ENCODE assay signal across 19 mouse cellular contexts in genomic region chr10:18457808-18458475, GRCm38 (mm10).
DNase-seq lines count a peak whose midpoint lies in the region; ATAC-seq lines count a peak whose summit lies in the region.
"Had no signal": no experiment of that assay in that cellular context is flagged by ENCODE, and none has a peak within 500 bp of the region (broad histone marks: within the 10 kb centered on the region; RNA-seq: fewer than 3 reads in every experiment).

No protein-coding gene starts in this region.

- H3K36me3 ChIP-seq in forebrain, embryonic 10.5 days (replicated peaks) = no peaks in the 10 kb centered on the region; the same call in 1 of the 2 replicates
- no peaks in the 10 kb centered on the region for H3K36me3 ChIP-seq in forebrain, embryonic 14.5 days (ENCODE audit: control insufficient read depth, insufficient read depth, low read length)
- H3K36me3 ChIP-seq in hindbrain, embryonic 14.5 days (replicated peaks; ENCODE audit: control insufficient read depth, insufficient read depth) = no peaks in the 10 kb centered on the region
- no peaks in the 10 kb centered on the region for H3K36me3 ChIP-seq in midbrain, embryonic 14.5 days (ENCODE audit: control insufficient read depth, insufficient read depth, low read length)
- H3K36me3 ChIP-seq: embryonic facial prominence, embryonic 13.5 days; limb, embryonic 12.5 days; liver, embryonic 15.5 days had no signal

- H3K4me2 ChIP-seq in forebrain, embryonic 14.5 days (ENCODE audit: low read length) = peak overlapping the region; percentile 16; the same call in 1 of the 2 replicates
- H3K4me2 ChIP-seq in hindbrain, embryonic 14.5 days (replicated peaks) = no peak overlapping the region
- peak overlapping the region; percentile 12; the same call in 1 of the 2 replicates for H3K4me2 ChIP-seq in midbrain, embryonic 14.5 days (ENCODE audit: low read length)
- H3K4me2 ChIP-seq: embryonic facial prominence, embryonic 13.5 days; limb, embryonic 12.5 days; liver, embryonic 15.5 days had no signal

- H3K27me3 ChIP-seq in forebrain, embryonic 10.5 days (ENCODE audit: poor library complexity, severe bottlenecking) = no peaks in the 10 kb centered on the region
- no peaks in the 10 kb centered on the region for H3K27me3 ChIP-seq in forebrain, embryonic 14.5 days (replicated peaks; ENCODE audit: control insufficient read depth, insufficient read depth, low read length)
- H3K27me3 ChIP-seq in hindbrain, embryonic 14.5 days (ENCODE audit: control insufficient read depth, insufficient read depth, low read length) = no peaks in the 10 kb centered on the region
- no peaks in the 10 kb centered on the region for H3K27me3 ChIP-seq in midbrain, embryonic 14.5 days (ENCODE audit: control insufficient read depth, insufficient read depth, low read length)
- H3K27me3 ChIP-seq: embryonic facial prominence, embryonic 13.5 days; limb, embryonic 12.5 days; liver, embryonic 15.5 days; megakaryocyte, embryonic 14.5 days had no signal

- ATAC-seq in forebrain, embryonic 14.5 days = peak; percentile 76
- peak; percentile 25; the same call in 1 of the 2 replicates for ATAC-seq in hindbrain, embryonic 14.5 days (ENCODE audit: low FRiP score)
- peak; percentile 56; the same call in 1 of the 2 replicates for ATAC-seq in midbrain, embryonic 14.5 days (ENCODE audit: low FRiP score, low TSS enrichment)
- ATAC-seq in CD4-positive, CD25-positive, alpha-beta regulatory T cell, adult 4 months = no peak
- ATAC-seq: lung, postnatal 0 days had no signal

- peak; percentile 37 for DNase-seq in forebrain, embryonic 10.5 days (ENCODE audit: extremely low spot score, low spot score)
- peak; percentile 75 for DNase-seq in forebrain, embryonic 14.5 days (ENCODE audit: low spot score)
- no peak for DNase-seq in hindbrain, embryonic 14.5 days (ENCODE audit: low spot score)
- peak; percentile 56 for DNase-seq in midbrain, embryonic 14.5 days
- no peak for DNase-seq in urinary bladder, postnatal 36 days (ENCODE audit: low spot score in 2 of 2)
- no peak for DNase-seq in lung, postnatal 4 days
- DNase-seq in layer of hippocampus, adult 9-11 months = no peak
- DNase-seq: cerebellum, adult 9-11 months; gastrocnemius, postnatal 25 days; kidney, adult 9 months; right cerebral cortex, postnatal 25 days; thymus, postnatal 14 days had no signal

- H3K9me3 ChIP-seq in forebrain, embryonic 10.5 days = no peaks in the 10 kb centered on the region
- H3K9me3 ChIP-seq in forebrain, embryonic 14.5 days (replicated peaks; ENCODE audit: control insufficient read depth, low read length) = no peaks in the 10 kb centered on the region
- no peaks in the 10 kb centered on the region for H3K9me3 ChIP-seq in hindbrain, embryonic 14.5 days (ENCODE audit: control insufficient read depth, low read length)
- no peaks in the 10 kb centered on the region for H3K9me3 ChIP-seq in midbrain, embryonic 14.5 days (ENCODE audit: control insufficient read depth, low read length)
- H3K9me3 ChIP-seq: embryonic facial prominence, embryonic 13.5 days; limb, embryonic 12.5 days; liver, embryonic 15.5 days; megakaryocyte, embryonic 14.5 days had no signal

- H3K4me3 ChIP-seq in forebrain, embryonic 10.5 days = peak overlapping the region; percentile 17; the same call in 1 of the 2 replicates
- H3K4me3 ChIP-seq in forebrain, embryonic 14.5 days (ENCODE audit: low read depth, low read length) = no peak overlapping the region
- H3K4me3 ChIP-seq in hindbrain, embryonic 14.5 days (replicated peaks; ENCODE audit: low read length) = no peak overlapping the region
- H3K4me3 ChIP-seq in midbrain, embryonic 14.5 days (replicated peaks; ENCODE audit: low read depth, low read length) = no peak overlapping the region
- H3K4me3 ChIP-seq: embryonic facial prominence, embryonic 13.5 days; limb, embryonic 12.5 days; liver, embryonic 15.5 days; megakaryocyte, embryonic 14.5 days had no signal

- no peak overlapping the region for H3K9ac ChIP-seq in forebrain, embryonic 14.5 days (ENCODE audit: low read length)
- H3K9ac ChIP-seq in hindbrain, embryonic 14.5 days = no peak overlapping the region
- H3K9ac ChIP-seq in midbrain, embryonic 14.5 days (replicated peaks; ENCODE audit: low read length) = no peak overlapping the region
- H3K9ac ChIP-seq: embryonic facial prominence, embryonic 13.5 days; limb, embryonic 12.5 days; liver, embryonic 15.5 days had no signal

- H3K27ac ChIP-seq in forebrain, embryonic 10.5 days = peak overlapping the region; percentile 66
- peak overlapping the region; percentile 53; the same call in 1 of the 2 replicates for H3K27ac ChIP-seq in forebrain, embryonic 14.5 days (ENCODE audit: low read depth, low read length)
- peak overlapping the region; percentile 10; the same call in 1 of the 2 replicates for H3K27ac ChIP-seq in hindbrain, embryonic 14.5 days
- no peak overlapping the region for H3K27ac ChIP-seq in midbrain, embryonic 14.5 days (replicated peaks; ENCODE audit: low read depth, low read length)
- H3K27ac ChIP-seq: embryonic facial prominence, embryonic 13.5 days; limb, embryonic 12.5 days; liver, embryonic 15.5 days; stomach, postnatal 0 days had no signal

- 49% methylated on average over 8 of the region's 8 CpGs for WGBS in forebrain, embryonic 10.5 days
- 4% methylated on average over 8 of the region's 8 CpGs for WGBS in forebrain, embryonic 14.5 days
- 23% methylated on average over 8 of the region's 8 CpGs for WGBS in hindbrain, embryonic 14.5 days
- 10% methylated on average over 8 of the region's 8 CpGs for WGBS in midbrain, embryonic 14.5 days

- peaks cover 74% of the 10 kb centered on the region for H3K4me1 ChIP-seq in forebrain, embryonic 10.5 days
- H3K4me1 ChIP-seq in forebrain, embryonic 14.5 days (ENCODE audit: control insufficient read depth, insufficient read depth, low read length) = peaks cover 36% of the 10 kb centered on the region
- H3K4me1 ChIP-seq in hindbrain, embryonic 14.5 days (replicated peaks; ENCODE audit: control insufficient read depth, insufficient read depth, low read length) = peaks cover 38% of the 10 kb centered on the region
- peaks cover 24% of the 10 kb centered on the region for H3K4me1 ChIP-seq in midbrain, embryonic 14.5 days (ENCODE audit: control insufficient read depth, insufficient read depth, low read length)

Comparison
In these comparisons a context has a peak if more than half of its experiments do, and no peak if none do; other contexts are left out.
1. DNase-seq: peak in forebrain, embryonic 10.5 days (single experiment), forebrain, embryonic 14.5 days (single experiment) and midbrain, embryonic 14.5 days (single experiment); none in hindbrain, embryonic 14.5 days (single experiment), urinary bladder, postnatal 36 days (0 of 2), lung, postnatal 4 days (0 of 2) and layer of hippocampus, adult 9-11 months (single experiment).